8 mouse cellular contexts compared by ENCODE assay signal in the genomic region with DNA sequence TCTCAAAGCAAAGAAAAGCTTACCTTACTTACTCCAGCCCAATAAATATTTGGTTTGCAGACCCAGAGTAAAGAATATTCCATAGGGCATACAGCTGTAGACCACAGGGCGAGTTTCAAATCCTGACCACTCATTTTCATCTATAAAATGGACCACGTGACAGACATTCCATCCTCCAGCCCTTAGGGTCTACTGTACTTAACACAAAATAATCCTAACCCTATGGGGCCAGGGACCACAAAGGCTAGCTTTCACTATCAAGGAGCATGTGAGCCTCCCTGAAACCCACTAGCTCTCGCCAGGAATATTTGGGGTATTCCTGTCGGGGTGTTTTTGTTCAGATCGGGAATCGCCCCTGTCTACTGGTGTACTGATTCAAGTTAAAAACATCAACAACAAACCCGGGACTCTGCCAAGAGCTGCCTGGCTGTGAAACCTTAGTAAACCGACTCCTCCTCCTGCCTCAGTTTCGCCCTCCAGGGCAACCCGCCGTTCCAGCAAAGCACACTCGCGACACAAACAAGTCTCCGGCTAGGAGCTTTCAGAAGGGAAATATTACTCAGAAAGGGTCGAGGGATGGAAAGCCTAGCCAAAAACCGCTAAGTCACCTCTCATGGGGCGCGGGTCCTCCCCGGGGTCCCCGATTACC. TPM values are rescaled to one million over a fixed set of nuclear protein-coding genes. Genes with fewer than 3 reads are reported as not detected.
DNase-seq lines count a peak whose midpoint lies in the region; ATAC-seq lines count a peak whose summit lies in the region.

No protein-coding gene starts in this region.

- H3K27ac ChIP-seq in kidney, embryonic 14.5 days (ENCODE audit: low read depth, low read length): no peak overlapping the region
- 0 out of 2 replicates have a peak overlapping the region, but pooled peaks have one; percentile 22 for H3K27ac ChIP-seq in hindbrain, embryonic 14.5 days
- H3K27ac ChIP-seq in midbrain, embryonic 14.5 days (replicated peaks; ENCODE audit: low read depth, low read length): peak overlapping the region; percentile 46

- WGBS in kidney, embryonic 14.5 days: 4% methylated on average over 20 of the region's 20 CpGs
- WGBS in hindbrain, embryonic 14.5 days: 2% methylated on average over 20 of the region's 20 CpGs
- WGBS in midbrain, embryonic 14.5 days: 4% methylated on average over 20 of the region's 20 CpGs

- peak; percentile 26 for ATAC-seq in kidney, embryonic 14.5 days (ENCODE audit: low FRiP score, low TSS enrichment)
- ATAC-seq in hindbrain, embryonic 14.5 days (ENCODE audit: low FRiP score): peak; percentile 58
- ATAC-seq in midbrain, embryonic 14.5 days (ENCODE audit: low FRiP score, low TSS enrichment): peak; percentile 55
- no peak for ATAC-seq in erythroid progenitor cell, adult 5-6 weeks (replicated peaks; ENCODE audit: low FRiP score, poor library complexity, severe bottlenecking)
- no peak for ATAC-seq in megakaryocyte-erythroid progenitor cell, adult 5-6 weeks (replicated peaks; ENCODE audit: low FRiP score, low TSS enrichment, poor library complexity, severe bottlenecking)

- peak overlapping the region; percentile 68 for H3K9ac ChIP-seq in kidney, embryonic 14.5 days (ENCODE audit: low read depth, low read length)
- H3K9ac ChIP-seq in hindbrain, embryonic 14.5 days: peak overlapping the region; percentile 60
- peak overlapping the region; percentile 59 for H3K9ac ChIP-seq in midbrain, embryonic 14.5 days (replicated peaks; ENCODE audit: low read length)

- peaks cover 11% of the 10 kb centered on the region for H3K4me1 ChIP-seq in kidney, embryonic 14.5 days (ENCODE audit: control insufficient read depth, insufficient read depth, low read length)
- peaks cover 13% of the 10 kb centered on the region for H3K4me1 ChIP-seq in hindbrain, embryonic 14.5 days (replicated peaks; ENCODE audit: control insufficient read depth, insufficient read depth, low read length)
- peaks cover 15% of the 10 kb centered on the region for H3K4me1 ChIP-seq in midbrain, embryonic 14.5 days (ENCODE audit: control insufficient read depth, insufficient read depth, low read length)

- H3K9me3 ChIP-seq in kidney, embryonic 14.5 days (ENCODE audit: control insufficient read depth, low read length): no peaks in the 10 kb centered on the region
- no peaks in the 10 kb centered on the region for H3K9me3 ChIP-seq in hindbrain, embryonic 14.5 days (ENCODE audit: control insufficient read depth, low read length)
- H3K9me3 ChIP-seq in midbrain, embryonic 14.5 days (ENCODE audit: control insufficient read depth, low read length): no peaks in the 10 kb centered on the region

- peak overlapping the region; percentile 79 for H3K4me2 ChIP-seq in kidney, embryonic 14.5 days (replicated peaks; ENCODE audit: low read depth, low read length)
- H3K4me2 ChIP-seq in hindbrain, embryonic 14.5 days (replicated peaks): peak overlapping the region; percentile 68
- H3K4me2 ChIP-seq in midbrain, embryonic 14.5 days (ENCODE audit: low read length): peak overlapping the region; percentile 72

- peak overlapping the region; percentile 76 for H3K4me3 ChIP-seq in kidney, embryonic 14.5 days (ENCODE audit: low read length)
- peak overlapping the region; percentile 46 for H3K4me3 ChIP-seq in hindbrain, embryonic 14.5 days (replicated peaks; ENCODE audit: low read length)
- H3K4me3 ChIP-seq in midbrain, embryonic 14.5 days (replicated peaks; ENCODE audit: low read depth, low read length): peak overlapping the region; percentile 47

- intact Hi-C loops in left cerebral cortex, postnatal 14 days (cut with DNase I): no loop called here

- no peak for DNase-seq in kidney, postnatal 10 days
- peak; percentile 23 for DNase-seq in ZHBTc4 (ENCODE audit: low read depth, low spot score)
- DNase-seq in hindbrain, embryonic 14.5 days (ENCODE audit: low spot score): no peak
- DNase-seq in midbrain, embryonic 14.5 days: no peak
- no peak for DNase-seq in left cerebral cortex, postnatal 14 days (ENCODE audit: low spot score in 2 of 2)

- no peaks in the 10 kb centered on the region for H3K27me3 ChIP-seq in kidney, embryonic 14.5 days (ENCODE audit: control insufficient read depth, insufficient read depth, low read length)
- H3K27me3 ChIP-seq in hindbrain, embryonic 14.5 days (ENCODE audit: control insufficient read depth, insufficient read depth, low read length): no peaks in the 10 kb centered on the region
- no peaks in the 10 kb centered on the region for H3K27me3 ChIP-seq in midbrain, embryonic 14.5 days (ENCODE audit: control insufficient read depth, insufficient read depth, low read length)

- H3K36me3 ChIP-seq in kidney, embryonic 14.5 days (ENCODE audit: control insufficient read depth, insufficient read depth, low read length): no peaks in the 10 kb centered on the region
- H3K36me3 ChIP-seq in hindbrain, embryonic 14.5 days (replicated peaks; ENCODE audit: control insufficient read depth, insufficient read depth): no peaks in the 10 kb centered on the region
- H3K36me3 ChIP-seq in midbrain, embryonic 14.5 days (ENCODE audit: control insufficient read depth, insufficient read depth, low read length): no peaks in the 10 kb centered on the region

RNA-seq across cellular contexts. Expression of a gene that starts 0.5 kb away (rescaled TPM):
- polyA plus RNA-seq in kidney, embryonic 14.5 days (2014; fragmentation: Nextera tagmentation; extraction: Ambion mirVana): 79.0 and 95.4 TPM in 2 replicates
- 112 and 118 TPM in 2 replicates for polyA plus RNA-seq in hindbrain, embryonic 14.5 days (2014; fragmentation: Nextera tagmentation; extraction: Ambion mirVana)
- 77.5 and 81.5 TPM in 2 replicates for polyA plus RNA-seq in midbrain, embryonic 14.5 days (2014; fragmentation: Nextera tagmentation; extraction: Ambion mirVana)
- total RNA-seq in erythroid progenitor cell, adult 5-6 weeks (2015; ENCODE audit: low replicate concordance): 16.3 and 28.1 TPM in 2 replicates
- 13.1 and 17.7 TPM in 2 replicates for total RNA-seq in erythroid progenitor cell, adult 5-6 weeks (2017; ENCODE audit: low replicate concordance)
- 100 to 1,000 TPM; 117 to 127 TPM for total RNA-seq in left cerebral cortex, postnatal 14 days (2021)
- not detected in 2 replicates for total RNA-seq in megakaryocyte-erythroid progenitor cell, adult 5-6 weeks (2014; fragmentation: Nextera tagmentation)
- 0.14 and 0.38 TPM in 2 replicates for total RNA-seq in megakaryocyte-erythroid progenitor cell, adult 5-6 weeks (2017)

RNA-seq across cellular contexts. Expression of a gene that starts 29.8 kb away (rescaled TPM):
- polyA plus RNA-seq in kidney, embryonic 14.5 days (2014; fragmentation: Nextera tagmentation; extraction: Ambion mirVana): 23.3 and 39.3 TPM in 2 replicates
- 25.9 and 28.1 TPM in 2 replicates for polyA plus RNA-seq in hindbrain, embryonic 14.5 days (2014; fragmentation: Nextera tagmentation; extraction: Ambion mirVana)
- polyA plus RNA-seq in midbrain, embryonic 14.5 days (2014; fragmentation: Nextera tagmentation; extraction: Ambion mirVana): 21.6 and 32.4 TPM in 2 replicates
- total RNA-seq in erythroid progenitor cell, adult 5-6 weeks (2015; ENCODE audit: low replicate concordance): 11.9 and 15.9 TPM in 2 replicates
- 20.3 and 20.7 TPM in 2 replicates for total RNA-seq in erythroid progenitor cell, adult 5-6 weeks (2017; ENCODE audit: low replicate concordance)
- 10 to 100 TPM; 25.1 to 28.2 TPM for total RNA-seq in left cerebral cortex, postnatal 14 days (2021)
- 19.7 and 28.0 TPM in 2 replicates for total RNA-seq in megakaryocyte-erythroid progenitor cell, adult 5-6 weeks (2014; fragmentation: Nextera tagmentation)
- 68.8 and 85.7 TPM in 2 replicates for total RNA-seq in megakaryocyte-erythroid progenitor cell, adult 5-6 weeks (2017)

Comparison
In these comparisons a context has a peak if more than half of its experiments do, and no peak if none do; other contexts are left out.
1. ATAC-seq: peak in kidney, embryonic 14.5 days (single experiment), hindbrain, embryonic 14.5 days (single experiment) and midbrain, embryonic 14.5 days (single experiment); none in erythroid progenitor cell, adult 5-6 weeks (single experiment) and megakaryocyte-erythroid progenitor cell, adult 5-6 weeks (single experiment).
2. RNA of a gene that starts 0.5 kb away (total RNA-seq): 117 to 127 TPM in left cerebral cortex, postnatal 14 days and 13.1 to 28.1 TPM in erythroid progenitor cell, adult 5-6 weeks; 0.14 to 0.38 TPM in megakaryocyte-erythroid progenitor cell, adult 5-6 weeks; every median in the first group is over 10 times any median in the second.
3. Peak in every context shown above with its lines, with median percentiles within 50 percentile points of each other: H3K4me2 ChIP-seq, H3K4me3 ChIP-seq and H3K9ac ChIP-seq.